Mouse (Mus musculus): ENCODE data around the gene Crybb2. TPM values are rescaled to one million over a fixed set of nuclear protein-coding genes. Genes with fewer than 3 reads are reported as not detected.

The Crybb2 gene
- polyA plus RNA-seq, 1 experiment = 0.20 TPM

- H3K27ac ChIP-seq (ENCODE audit: control insufficient read depth, insufficient read depth, low read length) = no peak overlapping the region
- H3K36me3 ChIP-seq (ENCODE audit: control insufficient read depth, insufficient read depth, low read length) = no peaks in the 10 kb centered on the region
- WGBS = 89% methylated on average over 8 of the region's 8 CpGs
- H3K4me3 ChIP-seq (ENCODE audit: control insufficient read depth, insufficient read depth, low read length) = no peak overlapping the region
- no peak for DNase-seq
- H3K4me1 ChIP-seq (replicated peaks; ENCODE audit: control insufficient read depth, insufficient read depth, low read length) = no peaks in the 10 kb centered on the region
- H3K27me3 ChIP-seq (ENCODE audit: control insufficient read depth, insufficient read depth, low read length) = no peaks in the 10 kb centered on the region
- no peak for TF ChIP-seq CTCF (IDR thresholded peaks at IDR 0.05; ENCODE audit: borderline replicate concordance, control insufficient read depth, extremely low read depth, insufficient read depth, low read length, poor library complexity)
- TF ChIP-seq POLR2A (IDR thresholded peaks at IDR 0.05; ENCODE audit: control insufficient read depth, extremely low read depth, insufficient read depth, low read length, poor library complexity) = no peak
These were observed 26.4 kb downstream of the Crybb2 start for GRCm38 (mm10) chr5:113043531-113043930.

DNA sequence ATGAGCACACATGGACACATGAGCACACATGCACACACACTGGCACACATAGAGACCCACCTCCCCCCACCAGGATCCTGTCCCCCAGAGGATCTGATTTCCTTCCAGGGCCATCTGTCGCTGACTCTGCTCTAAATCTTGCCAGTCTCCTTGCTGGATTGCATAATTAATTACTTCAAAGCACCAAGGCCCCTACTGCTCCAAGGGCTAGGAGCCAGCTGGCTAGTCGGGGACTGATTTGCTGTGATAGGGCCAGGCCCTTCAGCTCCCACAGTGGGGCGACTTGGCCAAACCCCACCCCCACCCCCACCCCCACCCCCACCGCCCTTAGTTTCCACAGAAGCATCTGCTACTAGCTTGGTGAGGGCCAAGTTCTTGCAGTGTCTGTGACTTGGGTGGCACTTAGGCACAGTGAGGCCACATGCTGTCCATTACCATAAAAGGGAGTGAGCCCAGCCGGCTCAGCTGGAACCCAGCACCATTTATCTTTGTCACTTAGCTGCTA is 28.3 kb downstream of the Crybb2 start:
- no peak overlapping the region for H3K27ac ChIP-seq (ENCODE audit: control insufficient read depth, insufficient read depth, low read length)
- WGBS = 89% methylated on average over 5 of the region's 5 CpGs
- no peaks in the 10 kb centered on the region for H3K27me3 ChIP-seq (ENCODE audit: control insufficient read depth, insufficient read depth, low read length)
- TF ChIP-seq POLR2A (IDR thresholded peaks at IDR 0.05; ENCODE audit: control insufficient read depth, extremely low read depth, insufficient read depth, low read length, poor library complexity) = no peak
- TF ChIP-seq CTCF (IDR thresholded peaks at IDR 0.05; ENCODE audit: borderline replicate concordance, control insufficient read depth, extremely low read depth, insufficient read depth, low read length, poor library complexity) = no peak
- no peaks in the 10 kb centered on the region for H3K36me3 ChIP-seq (ENCODE audit: control insufficient read depth, insufficient read depth, low read length)
- no peak for DNase-seq
- no peaks in the 10 kb centered on the region for H3K4me1 ChIP-seq (replicated peaks; ENCODE audit: control insufficient read depth, insufficient read depth, low read length)
- no peak overlapping the region for H3K4me3 ChIP-seq (ENCODE audit: control insufficient read depth, insufficient read depth, low read length)

- Histone ChIP-seq H3K4me1 (replicated peaks; ENCODE audit: control insufficient read depth, insufficient read depth, low read length) (peaks cover 4% of the 10 kb centered on the region), H3K36me3 (ENCODE audit: control insufficient read depth, insufficient read depth, low read length) (no peaks in the 10 kb centered on the region), H3K27me3 (ENCODE audit: control insufficient read depth, insufficient read depth, low read length) (no peaks in the 10 kb centered on the region), H3K27ac (ENCODE audit: control insufficient read depth, insufficient read depth, low read length) (no peak overlapping the region), H3K4me3 (ENCODE audit: control insufficient read depth, insufficient read depth, low read length) (no peak overlapping the region)
- WGBS = 93% methylated on average over 6 of the region's 6 CpGs
- TF ChIP-seq CTCF (IDR thresholded peaks at IDR 0.05; ENCODE audit: borderline replicate concordance, control insufficient read depth, extremely low read depth, insufficient read depth, low read length, poor library complexity) (no peak), POLR2A (IDR thresholded peaks at IDR 0.05; ENCODE audit: control insufficient read depth, extremely low read depth, insufficient read depth, low read length, poor library complexity) (no peak)
- no peak for DNase-seq
These were observed 29.1 kb downstream of the Crybb2 start for GRCm38 (mm10) chr5:113040776-113041175.

GRCm38 (mm10) chr5:113038601-113039000 is 31.3 kb downstream of the Crybb2 start:
- TF ChIP-seq CTCF (IDR thresholded peaks at IDR 0.05; ENCODE audit: borderline replicate concordance, control insufficient read depth, extremely low read depth, insufficient read depth, low read length, poor library complexity) (no peak), POLR2A (IDR thresholded peaks at IDR 0.05; ENCODE audit: control insufficient read depth, extremely low read depth, insufficient read depth, low read length, poor library complexity) (no peak)
- 96% methylated on average over 6 of the region's 6 CpGs for WGBS

DNA sequence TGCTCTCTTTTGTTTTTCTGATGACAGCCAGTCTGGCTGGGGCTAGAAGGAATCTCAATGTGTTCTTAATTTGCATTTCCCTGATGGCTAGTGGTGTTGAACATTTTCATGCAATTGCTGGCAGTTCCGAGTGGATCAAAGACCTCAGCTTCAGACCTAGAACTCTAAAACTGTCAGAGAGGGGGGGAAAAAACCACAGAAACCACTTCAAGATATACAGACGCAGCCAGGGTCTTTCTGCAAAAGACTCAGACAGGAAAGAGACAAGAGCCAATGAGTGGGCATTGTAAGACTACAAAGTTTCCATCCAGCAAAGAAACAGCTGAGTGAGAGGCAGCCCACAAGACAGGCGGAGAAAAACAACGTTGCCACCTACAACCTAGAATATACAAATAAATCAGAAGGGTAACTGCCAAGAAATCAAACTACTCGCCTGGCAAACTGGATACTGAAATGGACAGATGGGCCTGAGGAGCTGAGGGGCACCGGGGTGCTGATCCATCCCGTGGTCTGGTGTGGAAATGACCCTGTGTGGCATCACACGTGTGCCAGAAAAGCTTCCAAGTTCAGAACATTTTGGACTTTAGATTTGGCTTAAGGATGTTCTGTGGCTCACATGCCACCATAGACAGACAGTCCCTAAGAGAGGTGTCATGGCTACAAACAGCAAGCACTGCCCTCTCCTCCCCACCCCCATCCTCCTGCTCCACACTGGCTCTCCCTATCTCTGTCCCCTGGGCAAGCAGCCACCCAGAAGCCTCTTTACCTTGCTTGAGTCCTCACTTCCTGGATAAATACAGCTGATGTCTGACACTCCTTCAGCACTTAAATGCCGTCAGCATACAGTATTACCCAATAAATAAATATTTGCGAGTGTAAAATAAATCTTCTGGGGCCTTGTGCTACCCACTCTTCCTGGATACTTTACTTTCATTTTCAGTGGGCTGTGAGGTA is 34.5 kb downstream of the Crybb2 start:
- WGBS = 11% methylated on average over 10 of the region's 10 CpGs
- Histone ChIP-seq H3K36me3 (ENCODE audit: control insufficient read depth, insufficient read depth, low read length) (no peaks in the 10 kb centered on the region), H3K27ac (ENCODE audit: control insufficient read depth, insufficient read depth, low read length) (peak overlapping the region; percentile 4; the same call in 1 of the 2 replicates), H3K4me1 (replicated peaks; ENCODE audit: control insufficient read depth, insufficient read depth, low read length) (peaks cover 13% of the 10 kb centered on the region), H3K27me3 (ENCODE audit: control insufficient read depth, insufficient read depth, low read length) (no peaks in the 10 kb centered on the region), H3K4me3 (ENCODE audit: control insufficient read depth, insufficient read depth, low read length) (no peak overlapping the region)
- peak; percentile 53 for DNase-seq
- TF ChIP-seq POLR2A (IDR thresholded peaks at IDR 0.05; ENCODE audit: control insufficient read depth, extremely low read depth, insufficient read depth, low read length, poor library complexity) (no peak), CTCF (IDR thresholded peaks at IDR 0.05; ENCODE audit: borderline replicate concordance, control insufficient read depth, extremely low read depth, insufficient read depth, low read length, poor library complexity) (no peak)

More at GRCm38 (mm10) chr5:113038601-113039000, 31.3 kb downstream of the Crybb2 start:
- Histone ChIP-seq H3K4me1 (replicated peaks; ENCODE audit: control insufficient read depth, insufficient read depth, low read length) (peaks cover 13% of the 10 kb centered on the region), H3K27ac (ENCODE audit: control insufficient read depth, insufficient read depth, low read length) (no peak overlapping the region), H3K36me3 (ENCODE audit: control insufficient read depth, insufficient read depth, low read length) (no peaks in the 10 kb centered on the region), H3K4me3 (ENCODE audit: control insufficient read depth, insufficient read depth, low read length) (no peak overlapping the region), H3K27me3 (ENCODE audit: control insufficient read depth, insufficient read depth, low read length) (no peaks in the 10 kb centered on the region)
- DNase-seq = no peak

- Histone ChIP-seq H3K27ac (ENCODE audit: control insufficient read depth, insufficient read depth, low read length) (no peak overlapping the region), H3K36me3 (ENCODE audit: control insufficient read depth, insufficient read depth, low read length) (no peaks in the 10 kb centered on the region), H3K27me3 (ENCODE audit: control insufficient read depth, insufficient read depth, low read length) (no peaks in the 10 kb centered on the region), H3K4me3 (ENCODE audit: control insufficient read depth, insufficient read depth, low read length) (no peak overlapping the region), H3K4me1 (replicated peaks; ENCODE audit: control insufficient read depth, insufficient read depth, low read length) (peaks cover 27% of the 10 kb centered on the region)
- TF ChIP-seq POLR2A (IDR thresholded peaks at IDR 0.05; ENCODE audit: control insufficient read depth, extremely low read depth, insufficient read depth, low read length, poor library complexity) (no peak), CTCF (IDR thresholded peaks at IDR 0.05; ENCODE audit: borderline replicate concordance, control insufficient read depth, extremely low read depth, insufficient read depth, low read length, poor library complexity) (no peak)
- no peak for DNase-seq
- WGBS = 43% methylated on average over 15 of the region's 15 CpGs
These were observed 38.6 kb downstream of the Crybb2 start for GRCm38 (mm10) chr5:113031201-113031754.
